Mouse (Mus musculus): ENCODE measurements around the gene Gfap.

- TF ChIP-seq POLR2A (IDR thresholded peaks at IDR 0.05; ENCODE audit: extremely low read depth, insufficient read depth, low read length) (no peak), CTCF (IDR thresholded peaks at IDR 0.05; ENCODE audit: extremely low read depth, insufficient read depth, low read length) (no peak)
Measured at GRCm38 (mm10) chr11:102859933-102860332, 40.8 kb downstream of the Gfap start.

All from cortical plate, adult 2 months (tissue).